Mouse (Mus musculus) midbrain, embryonic 16.5 days (tissue): ENCODE data around the gene Chrna5. TPM values are rescaled to one million over a fixed set of nuclear protein-coding genes. Genes with fewer than 3 reads are reported as not detected.
A peak's percentile ranks its signal among the peaks of the same experiment; 100 is the strongest.

Experiments
- ATAC-seq: fragments of 200-750 bp; cut with Nextera tagmentation; 2 replicates; pipeline ENCODE4 v1.8.0; 2017; ENCODE audit warnings: moderate TSS enrichment
- H3K27ac ChIP-seq: fragments of 300-500 bp; sonication (generic); 2 replicates; pipeline ENCODE4 v1.5.1; 2014; ENCODE audit warnings: mild to moderate bottlenecking, low read length, mixed read lengths
- H3K27me3 ChIP-seq: fragments of 300-500 bp; sonication (generic); 2 replicates; pipeline ENCODE4 v1.6.1; 2014; ENCODE audit warnings: low read depth, low read length, mixed read lengths; ENCODE audit not compliant: control insufficient read depth, insufficient read depth
- H3K36me3 ChIP-seq: fragments of 300-500 bp; sonication (generic); 2 replicates; pipeline ENCODE4 v1.6.1; 2014; ENCODE audit warnings: mild to moderate bottlenecking, low read length, moderate library complexity, mixed read lengths; ENCODE audit not compliant: control insufficient read depth, insufficient read depth
- H3K4me1 ChIP-seq: fragments of 300-500 bp; sonication (generic); 2 replicates; pipeline ENCODE4 v1.6.1; 2014; ENCODE audit warnings: mild to moderate bottlenecking, low read length, mixed read lengths; ENCODE audit not compliant: control insufficient read depth, insufficient read depth
- H3K4me2 ChIP-seq: fragments of 300-500 bp; sonication (generic); 2 replicates; pipeline ENCODE4 v1.6.1; 2014; ENCODE audit warnings: mild to moderate bottlenecking, low read length, mixed read lengths
- H3K4me3 ChIP-seq: fragments of 300-500 bp; sonication (generic); 2 replicates; pipeline ENCODE4 v1.5.1; 2014; ENCODE audit warnings: low read depth, mild to moderate bottlenecking, low read length, moderate library complexity, mixed read lengths
- H3K9ac ChIP-seq: fragments of 300-500 bp; sonication (generic); 2 replicates; pipeline ENCODE4 v1.6.1; 2014; ENCODE audit warnings: low read depth, low read length, mixed read lengths
- H3K9me3 ChIP-seq: fragments of 300-500 bp; sonication (generic); replicated peaks from 2 replicates; pipeline ENCODE4 v1.6.1; 2014; ENCODE audit warnings: mild to moderate bottlenecking, low read length, mixed read lengths; ENCODE audit not compliant: control insufficient read depth, poor library complexity, severe bottlenecking
- WGBS: fragments of 180-500 bp; shearing (Covaris S2); extraction: QIAGEN DNeasy Blood & Tissue Kit; methylation state at CpG from one replicate; pipeline ENCODE4 v1.1.7; 2014; 5-methylcytosine and 5-hydroxymethylcytosine counted together
- polyA plus RNA-seq: library from polyadenylated mRNA; unstranded; fragments of >200 nt; fragmentation: Nextera tagmentation; extraction: Ambion mirVana; gene quantifications from 2 replicates; pipeline ENCODE4 v1.2.1, GENCODE M21; 2015

The Chrna5 gene
- polyA plus RNA-seq, 1 experiment from 2014 or later, result 1.9 TPM

- H3K9ac ChIP-seq, result no peak overlapping the region
- no peak overlapping the region for H3K27ac ChIP-seq
- WGBS, result 91% methylated on average over 4 of the region's 4 CpGs
- no peak for ATAC-seq
- H3K4me3 ChIP-seq, result no peak overlapping the region
- H3K9me3 ChIP-seq, result no peaks in the 10 kb centered on the region
- peaks cover 16% of the 10 kb centered on the region for H3K36me3 ChIP-seq
- H3K27me3 ChIP-seq, result no peaks in the 10 kb centered on the region
- no peak overlapping the region for H3K4me2 ChIP-seq
- no peaks in the 10 kb centered on the region for H3K4me1 ChIP-seq
These were observed 19.6 kb upstream of the Chrna5 start for GRCm38 (mm10) chr9:54961059-54961458.

- Histone ChIP-seq H3K27ac (no peak overlapping the region), H3K9me3 (no peaks in the 10 kb centered on the region), H3K27me3 (no peaks in the 10 kb centered on the region), H3K4me1 (no peaks in the 10 kb centered on the region), H3K9ac (no peak overlapping the region), H3K4me2 (no peak overlapping the region), H3K4me3 (no peak overlapping the region), H3K36me3 (peaks cover 4% of the 10 kb centered on the region)
- no peak for ATAC-seq
These were observed 17.0 kb upstream of the Chrna5 start for GRCm38 (mm10) chr9:54963669-54964068.

- no peaks in the 10 kb centered on the region for H3K9me3 ChIP-seq
- no peaks in the 10 kb centered on the region for H3K4me1 ChIP-seq
- no peak overlapping the region for H3K4me2 ChIP-seq
- WGBS, result 59% methylated on average over 8 of the region's 8 CpGs
- no peaks in the 10 kb centered on the region for H3K27me3 ChIP-seq
- H3K27ac ChIP-seq, result no peak overlapping the region
- no peaks in the 10 kb centered on the region for H3K36me3 ChIP-seq
- no peak overlapping the region for H3K4me3 ChIP-seq
- no peak overlapping the region for H3K9ac ChIP-seq
- ATAC-seq, result no peak
These were observed 10.6 kb upstream of the Chrna5 start for GRCm38 (mm10) chr9:54969972-54970637.

- peak overlapping the region; percentile 63 for H3K9ac ChIP-seq
- peaks cover 11% of the 10 kb centered on the region for H3K27me3 ChIP-seq
- H3K4me2 ChIP-seq, result peak overlapping the region; percentile 75
- H3K27ac ChIP-seq, result peak overlapping the region; percentile 23; the same call in 1 of the 2 replicates
- H3K36me3 ChIP-seq, result no peaks in the 10 kb centered on the region
- 1% methylated on average over 79 of the region's 85 CpGs for WGBS
- no peaks in the 10 kb centered on the region for H3K9me3 ChIP-seq
- peaks cover 9% of the 10 kb centered on the region; the same call in 1 of the 2 replicates for H3K4me1 ChIP-seq
- peak; percentile 77 for ATAC-seq
- H3K4me3 ChIP-seq, result peak overlapping the region; percentile 56
These were observed 861 bp downstream of the Chrna5 start for GRCm38 (mm10) chr9:54981291-54982191.

- no peaks in the 10 kb centered on the region for H3K36me3 ChIP-seq
- H3K27ac ChIP-seq, result no peak overlapping the region
- ATAC-seq, result no peak
- H3K4me3 ChIP-seq, result peak overlapping the region; percentile 56
- peaks cover 9% of the 10 kb centered on the region; the same call in 1 of the 2 replicates for H3K4me1 ChIP-seq
- peaks cover 11% of the 10 kb centered on the region for H3K27me3 ChIP-seq
- WGBS, result 4% methylated on average over 7 of the region's 7 CpGs
- H3K4me2 ChIP-seq, result peak overlapping the region; percentile 75
- no peak overlapping the region for H3K9ac ChIP-seq
- no peaks in the 10 kb centered on the region for H3K9me3 ChIP-seq
These were observed 1.7 kb downstream of the Chrna5 start for GRCm38 (mm10) chr9:54982401-54982800.

GRCm38 (mm10) chr9:54990362-54990761, 9.7 kb downstream of the Chrna5 start:
- H3K27ac ChIP-seq, result no peak overlapping the region
- no peaks in the 10 kb centered on the region for H3K4me1 ChIP-seq
- no peaks in the 10 kb centered on the region for H3K36me3 ChIP-seq
- WGBS, result 78% methylated on average over 3 of the region's 3 CpGs
- no peak overlapping the region for H3K4me2 ChIP-seq
- H3K27me3 ChIP-seq, result no peaks in the 10 kb centered on the region
- no peak overlapping the region for H3K4me3 ChIP-seq
- no peaks in the 10 kb centered on the region for H3K9me3 ChIP-seq
- H3K9ac ChIP-seq, result no peak overlapping the region
- no peak for ATAC-seq

- no peak overlapping the region for H3K4me3 ChIP-seq
- no peak for ATAC-seq
- no peaks in the 10 kb centered on the region for H3K9me3 ChIP-seq
- no peak overlapping the region for H3K9ac ChIP-seq
- no peaks in the 10 kb centered on the region for H3K27me3 ChIP-seq
- H3K27ac ChIP-seq, result no peak overlapping the region
- H3K4me1 ChIP-seq, result no peaks in the 10 kb centered on the region
- no peaks in the 10 kb centered on the region for H3K36me3 ChIP-seq
- no peak overlapping the region for H3K4me2 ChIP-seq
- 46% methylated on average over 3 of the region's 3 CpGs for WGBS
These were observed 13.7 kb downstream of the Chrna5 start for GRCm38 (mm10) chr9:54994381-54994780.

- Histone ChIP-seq H3K4me1 (no peaks in the 10 kb centered on the region), H3K4me3 (no peak overlapping the region), H3K9me3 (no peaks in the 10 kb centered on the region), H3K4me2 (no peak overlapping the region), H3K9ac (no peak overlapping the region), H3K36me3 (no peaks in the 10 kb centered on the region), H3K27ac (no peak overlapping the region), H3K27me3 (no peaks in the 10 kb centered on the region)
- no peak for ATAC-seq
- 76% methylated on average over 3 of the region's 3 CpGs for WGBS
These were observed 15.0 kb downstream of the Chrna5 start for GRCm38 (mm10) chr9:54995645-54996044.

- no peaks in the 10 kb centered on the region for H3K9me3 ChIP-seq
- no peak overlapping the region for H3K9ac ChIP-seq
- WGBS, result 56% methylated on average over 4 of the region's 4 CpGs
- no peaks in the 10 kb centered on the region for H3K27me3 ChIP-seq
- no peak overlapping the region for H3K27ac ChIP-seq
- no peak overlapping the region for H3K4me2 ChIP-seq
- no peaks in the 10 kb centered on the region for H3K36me3 ChIP-seq
- no peak for ATAC-seq
- H3K4me3 ChIP-seq, result no peak overlapping the region
- H3K4me1 ChIP-seq, result no peaks in the 10 kb centered on the region
These were observed 22.9 kb downstream of the Chrna5 start for GRCm38 (mm10) chr9:55003609-55004008.
